Mouse (Mus musculus) forebrain, postnatal 0 days (tissue): Measurements from ENCODE around the gene Enpp3. TPM values are rescaled to one million over a fixed set of nuclear protein-coding genes. Genes with fewer than 3 reads are reported as not detected.

Experiments used
- ATAC-seq: fragments of 200-750 bp; cut with Nextera tagmentation; 2 replicates; pipeline ENCODE4 v1.8.0; 2017; ENCODE audit warnings: mild to moderate bottlenecking, moderate library complexity
- DNase-seq: peaks from one replicate; pipeline ENCODE4 v3.0.0-alpha.2; 2015
- H3K27ac ChIP-seq: fragments of 300-500 bp; sonication (generic); 2 replicates; pipeline ENCODE4 v1.5.1; 2014; ENCODE audit warnings: low read depth, mild to moderate bottlenecking, antibody characterized with exemption, low read length, moderate library complexity, mixed read lengths
- H3K27me3 ChIP-seq: fragments of 300-500 bp; sonication (generic); 2 replicates; pipeline ENCODE4 v1.6.1; 2014; ENCODE audit warnings: mild to moderate bottlenecking, low read length, mixed read lengths; ENCODE audit not compliant: insufficient read depth
- H3K36me3 ChIP-seq: fragments of 300-500 bp; sonication (generic); 2 replicates; pipeline ENCODE4 v1.6.1; 2014; ENCODE audit warnings: mild to moderate bottlenecking, moderate library complexity; ENCODE audit not compliant: insufficient read depth
- H3K4me1 ChIP-seq: fragments of 300-500 bp; sonication (generic); 2 replicates; pipeline ENCODE4 v1.6.1; 2014; ENCODE audit warnings: antibody characterized with exemption; ENCODE audit not compliant: insufficient read depth
- H3K4me2 ChIP-seq: fragments of 300-500 bp; sonication (generic); 2 replicates; pipeline ENCODE4 v1.6.1; 2014; ENCODE audit warnings: low read depth, mild to moderate bottlenecking, moderate library complexity
- H3K4me3 ChIP-seq: fragments of 300-500 bp; sonication (generic); 2 replicates; pipeline ENCODE4 v1.5.1; 2014; ENCODE audit warnings: low read depth, low read length, mixed read lengths
- H3K9ac ChIP-seq: fragments of 300-500 bp; sonication (generic); 2 replicates; pipeline ENCODE4 v1.6.1; 2014; ENCODE audit warnings: mild to moderate bottlenecking
- H3K9me3 ChIP-seq: fragments of 300-500 bp; sonication (generic); 2 replicates; pipeline ENCODE4 v1.6.1; 2016; ENCODE audit warnings: low read length
- CTCF ChIP-seq: sonication (generic); IDR thresholded peaks from 2 replicates; pipeline ENCODE4 v1.5.1; 2016; ENCODE audit warnings: antibody characterized with exemption, control low read depth, low read depth
- WGBS: fragments of 180-500 bp; shearing (Covaris S2); extraction: QIAGEN DNeasy Blood & Tissue Kit; methylation state at CpG from one replicate; pipeline ENCODE4 v1.1.7; 2014; 5-methylcytosine and 5-hydroxymethylcytosine counted together
- polyA plus RNA-seq: library from polyadenylated mRNA; unstranded; fragments of >200 nt; fragmentation: Nextera tagmentation; extraction: Ambion mirVana; gene quantifications from 2 replicates; pipeline ENCODE4 v1.2.1, GENCODE M21; 2015
- total RNA-seq: library from RNA; depleted of rRNA; stranded (reverse); fragments of >200 nt; gene quantifications from 2 replicates; pipeline ENCODE4 v1.2.3, GENCODE M21; 2014

The Enpp3 gene
- total and polyA plus RNA-seq, 2 experiments from 2014 or later = 1.7 to 2.5 TPM

DNA sequence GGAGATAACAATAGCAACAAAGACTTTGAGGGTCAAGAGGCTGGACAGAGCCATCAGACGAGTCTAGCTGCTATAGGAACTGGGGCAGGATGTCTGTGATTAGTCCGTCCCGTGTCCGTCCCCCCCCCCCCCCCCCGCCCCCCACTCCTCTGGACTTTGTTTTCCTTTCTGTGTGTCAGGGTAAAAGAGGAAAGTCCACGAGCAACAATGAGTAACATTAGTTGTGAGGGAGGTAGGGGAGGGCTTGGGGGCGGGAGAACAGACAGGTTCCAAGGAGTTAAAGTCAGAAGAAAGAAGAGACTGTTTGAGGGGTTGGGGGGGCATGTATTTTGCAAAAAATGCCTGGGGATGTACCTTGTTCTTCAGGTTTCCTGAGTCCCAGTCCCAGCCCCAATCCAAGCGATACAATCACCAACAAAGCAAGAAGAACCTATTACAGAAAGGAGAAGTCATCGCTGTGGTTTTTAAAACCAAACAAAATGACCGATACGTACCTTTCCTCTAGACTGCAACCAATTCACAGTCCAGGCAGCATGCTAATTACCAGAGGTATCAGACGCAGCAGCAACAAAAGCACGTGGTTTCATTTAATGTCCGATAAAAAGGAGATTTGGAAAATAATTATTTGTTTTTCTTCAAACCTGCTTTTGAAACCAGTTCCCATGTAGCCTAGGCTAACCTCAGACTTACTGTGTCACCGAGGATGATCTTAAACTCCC, 11.1 kb downstream of the Enpp3 start:
- no peak for TF ChIP-seq CTCF
- whole genome bisulfite sequencing = 64% methylated on average over 15 of the region's 15 CpGs

DNA sequence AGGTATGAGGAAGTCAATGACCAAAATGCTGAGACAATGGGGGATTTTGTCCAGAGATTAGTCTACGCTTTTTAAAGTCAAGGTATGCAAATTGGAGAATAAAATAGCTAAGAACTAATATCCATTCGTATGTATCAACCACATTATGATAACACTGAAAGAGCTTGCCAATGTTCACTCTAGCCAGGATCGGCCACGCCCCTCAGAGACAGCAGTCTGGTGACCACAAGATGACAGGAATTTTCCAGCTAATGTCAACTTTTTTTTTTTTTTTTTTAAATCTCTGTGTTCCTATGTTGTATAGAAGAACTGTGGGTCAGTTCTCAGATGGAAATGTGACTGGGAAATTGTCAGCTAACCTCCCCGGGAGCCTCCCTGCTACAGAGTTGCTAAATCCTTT, 12.2 kb downstream of the Enpp3 start:
- H3K9me3 ChIP-seq = no peaks in the 10 kb centered on the region
- WGBS = 92% methylated on average over 5 of the region's 5 CpGs
- no peak overlapping the region for H3K4me2 ChIP-seq

More for the DNA sequence above, 11.1 kb downstream of the Enpp3 start:
- Histone ChIP-seq H3K9me3 (no peaks in the 10 kb centered on the region), H3K36me3 (no peaks in the 10 kb centered on the region), H3K9ac (no peak overlapping the region), H3K27me3 (no peaks in the 10 kb centered on the region), H3K4me3 (no peak overlapping the region), H3K27ac (no peak overlapping the region), H3K4me2 (no peak overlapping the region), H3K4me1 (no peaks in the 10 kb centered on the region)
- DNase-seq (no peak), ATAC-seq (no peak)

DNA sequence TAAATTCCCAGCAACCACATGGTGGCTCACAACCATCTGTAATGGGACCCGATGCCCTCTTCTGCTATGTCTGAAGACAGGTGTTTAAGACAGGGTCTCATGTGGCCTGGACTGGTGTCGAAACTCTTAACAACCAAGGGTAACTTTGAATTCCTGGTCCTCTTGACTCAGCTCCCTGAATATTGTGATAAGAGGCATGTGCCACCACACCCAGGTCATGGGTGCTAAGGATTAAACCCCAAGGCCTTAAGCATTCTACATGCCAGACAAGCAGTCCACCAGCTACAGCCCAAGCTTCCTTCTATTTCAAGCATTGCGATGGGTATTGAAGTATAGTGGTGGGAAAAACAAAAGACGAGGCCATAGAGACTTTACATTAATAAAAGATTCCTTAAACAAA, 14.5 kb downstream of the Enpp3 start:
- Histone ChIP-seq H3K4me3 (no peak overlapping the region), H3K27ac (no peak overlapping the region)
- WGBS = 96% methylated on average over 4 of the region's 4 CpGs

More for the DNA sequence above, 12.2 kb downstream of the Enpp3 start:
- DNase-seq (no peak), ATAC-seq (no peak)
- H3K9ac ChIP-seq = no peak overlapping the region
- no peaks in the 10 kb centered on the region for H3K36me3 ChIP-seq
- no peak for TF ChIP-seq CTCF
- no peaks in the 10 kb centered on the region for H3K4me1 ChIP-seq
- H3K4me3 ChIP-seq = no peak overlapping the region
- H3K27me3 ChIP-seq = no peaks in the 10 kb centered on the region
- no peak overlapping the region for H3K27ac ChIP-seq

DNA sequence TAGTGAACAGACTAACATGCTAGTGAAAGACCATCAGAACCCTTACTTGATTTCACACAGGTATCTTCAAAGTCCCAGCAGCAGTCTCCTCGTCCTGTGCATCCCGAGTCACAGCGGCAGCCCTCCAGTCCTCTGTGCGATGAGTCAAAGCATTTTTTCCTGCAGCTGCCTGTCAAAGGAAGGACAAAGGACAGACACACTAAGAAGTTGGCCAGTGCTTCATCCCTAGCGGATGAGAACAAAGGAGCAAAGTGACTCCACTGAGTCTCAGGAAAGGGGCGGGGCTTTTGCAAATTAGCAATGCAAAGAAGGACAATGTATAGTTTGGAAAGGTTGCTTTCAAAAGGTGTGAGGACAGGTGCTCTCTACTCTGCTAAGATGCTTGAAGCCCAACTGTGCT, 16.5 kb downstream of the Enpp3 start:
- H3K9ac ChIP-seq = no peak overlapping the region
- H3K4me3 ChIP-seq = no peak overlapping the region
- H3K4me1 ChIP-seq = no peaks in the 10 kb centered on the region
- ATAC-seq = no peak; the same call in 1 of the 2 replicates
- no peaks in the 10 kb centered on the region for H3K9me3 ChIP-seq
- TF ChIP-seq CTCF = no peak
- H3K27me3 ChIP-seq = no peaks in the 10 kb centered on the region
- no peak overlapping the region for H3K4me2 ChIP-seq
- DNase-seq = no peak
- no peak overlapping the region for H3K27ac ChIP-seq
- no peaks in the 10 kb centered on the region for H3K36me3 ChIP-seq
- 9% methylated on average over 6 of the region's 6 CpGs for WGBS

More for the DNA sequence above, 14.5 kb downstream of the Enpp3 start:
- no peak for DNase-seq
- Histone ChIP-seq H3K4me1 (no peaks in the 10 kb centered on the region), H3K4me2 (no peak overlapping the region), H3K9me3 (no peaks in the 10 kb centered on the region), H3K27me3 (no peaks in the 10 kb centered on the region), H3K9ac (no peak overlapping the region), H3K36me3 (no peaks in the 10 kb centered on the region)
- no peak for TF ChIP-seq CTCF
- ATAC-seq = no peak

DNA sequence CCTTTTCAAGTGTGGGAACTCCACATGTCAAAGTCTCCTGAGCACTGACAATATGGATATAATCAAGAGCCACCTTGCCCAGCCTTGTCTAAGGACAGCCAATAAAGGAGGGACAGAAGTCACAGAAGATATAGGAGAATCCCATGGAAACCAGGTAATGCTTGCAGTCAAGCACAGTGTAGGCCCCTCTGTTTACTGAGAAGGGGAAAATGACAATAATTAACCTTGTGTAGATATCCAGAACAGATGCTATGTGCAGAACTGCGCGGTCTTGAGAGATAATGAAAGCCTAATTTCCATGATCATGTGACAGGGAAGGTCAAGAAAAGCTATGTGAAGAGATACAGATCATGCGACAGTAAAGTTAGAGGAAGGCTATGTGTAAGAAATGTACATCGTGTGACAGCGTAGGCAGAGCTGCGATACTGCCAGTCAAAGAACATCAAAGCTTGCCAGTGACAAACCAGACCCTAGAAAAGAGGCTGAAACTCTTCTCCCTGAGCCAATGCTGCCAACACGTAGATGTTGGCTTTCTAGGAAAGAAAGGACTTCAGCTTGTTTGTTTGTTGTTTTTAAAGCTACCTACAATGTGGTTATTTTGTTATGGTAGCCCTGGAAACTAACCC, 17.1 kb downstream of the Enpp3 start:
- no peak overlapping the region for H3K4me3 ChIP-seq
- no peak overlapping the region for H3K4me2 ChIP-seq
- H3K36me3 ChIP-seq = no peaks in the 10 kb centered on the region
- no peaks in the 10 kb centered on the region for H3K9me3 ChIP-seq
- no peak overlapping the region for H3K27ac ChIP-seq
- no peaks in the 10 kb centered on the region for H3K4me1 ChIP-seq
- H3K27me3 ChIP-seq = no peaks in the 10 kb centered on the region
- 73% methylated on average over 7 of the region's 7 CpGs for WGBS
- TF ChIP-seq CTCF = no peak
- ATAC-seq (0 out of 2 replicates have a peak, but pooled peaks have one; percentile 10), DNase-seq (no peak)
- H3K9ac ChIP-seq = no peak overlapping the region

DNA sequence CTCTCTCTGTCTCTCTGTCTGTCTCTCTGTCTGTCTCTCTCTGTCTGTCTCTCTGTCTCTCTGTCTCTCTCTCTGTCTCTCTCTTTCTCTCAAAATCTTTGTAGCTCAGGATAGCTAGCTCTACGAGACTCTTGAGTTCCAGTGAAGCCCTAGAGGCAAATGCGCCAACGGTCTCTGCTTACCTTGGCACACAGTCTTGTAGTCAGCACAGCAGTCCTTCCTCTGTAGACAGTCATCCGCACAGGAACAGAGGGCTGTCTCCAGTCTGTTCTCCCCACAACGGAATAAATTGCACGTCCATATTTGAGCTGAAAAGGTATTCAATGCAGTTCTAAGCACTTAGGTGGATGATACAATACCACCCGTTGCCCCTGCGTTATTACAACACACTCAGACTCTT, 18.0 kb downstream of the Enpp3 start:
- no peaks in the 10 kb centered on the region for H3K9me3 ChIP-seq
- H3K27me3 ChIP-seq = no peaks in the 10 kb centered on the region
- H3K4me3 ChIP-seq = no peak overlapping the region
- no peak for ATAC-seq
- H3K4me1 ChIP-seq = no peaks in the 10 kb centered on the region
- H3K4me2 ChIP-seq = no peak overlapping the region
- H3K9ac ChIP-seq = no peak overlapping the region
- WGBS = 63% methylated on average over 8 of the region's 8 CpGs
- no peak for TF ChIP-seq CTCF
- DNase-seq = no peak
- no peaks in the 10 kb centered on the region for H3K36me3 ChIP-seq
- no peak overlapping the region for H3K27ac ChIP-seq
